Mouse (Mus musculus) midbrain, embryonic 14.5 days (tissue): ENCODE measurements around the gene Spata5. TPM values are rescaled to one million over a fixed set of nuclear protein-coding genes. Genes with fewer than 3 reads are reported as not detected.

ENCODE experiments used
- ATAC-seq: fragments of 200-750 bp; cut with Nextera tagmentation; 2 replicates; pipeline ENCODE4 v1.8.0; 2017; ENCODE audit warnings: moderate number of reproducible peaks, moderate library complexity; ENCODE audit not compliant: low FRiP score, low TSS enrichment
- DNase-seq: peaks from one replicate; pipeline ENCODE4 v3.0.0-alpha.2; 2015
- H3K27ac ChIP-seq: fragments of 300-500 bp; sonication (generic); replicated peaks from 2 replicates; pipeline ENCODE4 v1.5.1; 2014; ENCODE audit warnings: mild to moderate bottlenecking, low read depth, low read length, moderate library complexity
- H3K27me3 ChIP-seq: fragments of 300-500 bp; sonication (generic); 2 replicates; pipeline ENCODE4 v1.6.1; 2014; ENCODE audit warnings: low read length, control low read depth, mixed read lengths; ENCODE audit not compliant: control insufficient read depth, insufficient read depth
- H3K36me3 ChIP-seq: fragments of 300-500 bp; sonication (generic); 2 replicates; pipeline ENCODE4 v1.6.1; 2014; ENCODE audit warnings: low read length, control low read depth; ENCODE audit not compliant: control insufficient read depth, insufficient read depth
- H3K4me1 ChIP-seq: fragments of 300-500 bp; sonication (generic); 2 replicates; pipeline ENCODE4 v1.6.1; 2014; ENCODE audit warnings: mild to moderate bottlenecking, antibody characterized with exemption, low read length, control low read depth; ENCODE audit not compliant: control insufficient read depth, insufficient read depth
- H3K4me2 ChIP-seq: fragments of 300-500 bp; sonication (generic); 2 replicates; pipeline ENCODE4 v1.6.1; 2014; ENCODE audit warnings: mild to moderate bottlenecking, low read length, moderate library complexity
- H3K4me3 ChIP-seq: fragments of 300-500 bp; sonication (generic); replicated peaks from 2 replicates; pipeline ENCODE4 v1.5.1; 2014; ENCODE audit warnings: low read depth, low read length
- H3K9ac ChIP-seq: fragments of 300-500 bp; sonication (generic); replicated peaks from 2 replicates; pipeline ENCODE4 v1.6.1; 2014; ENCODE audit warnings: mild to moderate bottlenecking, low read length, moderate library complexity
- H3K9me3 ChIP-seq: fragments of 300-500 bp; sonication (generic); 2 replicates; pipeline ENCODE4 v1.6.1; 2016; ENCODE audit warnings: low read length, control low read depth, mixed read lengths; ENCODE audit not compliant: control insufficient read depth
- WGBS: fragments of 180-500 bp; shearing (Covaris S2); extraction: QIAGEN DNeasy Blood & Tissue Kit; methylation state at CpG from one replicate; pipeline ENCODE4 v1.1.7; 2014; 5-methylcytosine and 5-hydroxymethylcytosine counted together
- polyA plus RNA-seq: library from polyadenylated mRNA; unstranded; fragments of >200 nt; fragmentation: Nextera tagmentation; extraction: Ambion mirVana; gene quantifications from 2 replicates; pipeline ENCODE4 v1.2.1, GENCODE M21; 2014

Spata5 gene
- polyA plus RNA-seq, 1 experiment from 2014 or later: 38.3 TPM

DNA sequence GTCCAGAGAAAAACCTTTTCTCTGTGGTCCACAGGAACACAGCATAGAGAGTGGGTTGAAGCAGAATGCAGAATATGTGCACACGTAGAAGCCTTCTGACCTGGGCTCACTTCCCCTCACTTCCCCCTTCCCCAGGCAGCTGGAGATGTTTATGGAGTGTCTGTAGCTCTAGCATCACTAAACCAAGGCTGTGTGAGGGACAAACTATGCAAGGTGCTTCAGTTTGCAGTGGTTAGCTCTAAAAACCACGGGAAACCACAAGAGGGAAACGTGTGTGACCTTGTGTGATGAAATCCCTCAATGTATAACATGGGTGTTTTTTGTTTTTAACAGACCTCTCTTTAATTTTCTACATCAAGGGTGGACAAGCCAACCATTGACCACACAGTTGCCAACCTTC is 183.8 kb downstream of the Spata5 start:
- DNase-seq (no peak), ATAC-seq (no peak)
- Histone ChIP-seq H3K4me1 (peaks cover 3% of the 10 kb centered on the region; the same call in 1 of the 2 replicates), H3K27me3 (no peaks in the 10 kb centered on the region), H3K4me2 (no peak overlapping the region), H3K9me3 (no peaks in the 10 kb centered on the region), H3K27ac (no peak overlapping the region), H3K36me3 (no peaks in the 10 kb centered on the region), H3K9ac (no peak overlapping the region), H3K4me3 (no peak overlapping the region)
- 80% methylated on average over 3 of the region's 3 CpGs for WGBS

DNA sequence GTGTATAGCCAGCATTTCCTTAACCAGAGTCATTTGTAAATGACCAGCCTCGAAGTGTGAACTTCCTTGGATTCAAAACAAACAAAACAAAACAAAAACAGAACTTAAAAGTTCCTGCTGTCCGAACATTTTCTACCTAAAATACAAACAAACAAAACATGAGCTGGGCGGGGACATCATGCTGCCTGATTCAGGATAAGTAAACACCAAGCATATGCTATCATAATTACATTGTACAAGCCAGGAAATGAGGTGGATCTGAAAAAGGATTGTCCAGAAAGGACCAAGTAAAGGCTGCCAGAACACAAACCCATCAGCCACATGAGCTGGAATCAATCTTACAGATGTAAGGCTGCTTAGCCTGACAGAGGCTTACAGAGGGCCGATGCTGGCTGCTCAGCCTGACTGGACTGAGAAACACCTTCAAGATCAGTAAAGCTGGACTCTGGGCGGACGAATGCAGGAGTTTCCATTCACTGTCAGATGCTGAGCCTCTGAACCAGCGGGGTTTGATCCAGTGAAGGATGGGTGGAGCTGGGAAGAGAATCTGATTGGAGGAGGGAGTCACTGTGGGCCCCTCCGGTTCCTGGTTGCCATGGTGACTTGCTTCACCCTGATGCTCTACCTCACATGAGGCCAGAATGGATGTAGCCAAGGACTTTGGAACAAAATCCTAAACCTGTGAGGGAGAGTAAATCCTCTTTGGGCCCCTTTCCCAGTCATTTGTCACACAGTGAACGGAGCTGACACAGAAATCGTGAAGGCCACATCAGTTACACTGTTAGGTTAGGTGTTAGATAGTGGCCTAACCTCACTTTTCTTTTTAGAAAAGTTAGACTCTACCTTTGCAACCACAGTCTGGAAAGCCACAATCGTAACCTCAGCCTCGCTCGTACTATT is 185.5 kb downstream of the Spata5 start:
- Histone ChIP-seq H3K27me3 (no peaks in the 10 kb centered on the region), H3K9ac (no peak overlapping the region), H3K4me3 (no peak overlapping the region), H3K36me3 (no peaks in the 10 kb centered on the region), H3K4me2 (no peak overlapping the region), H3K9me3 (no peaks in the 10 kb centered on the region), H3K27ac (no peak overlapping the region), H3K4me1 (peaks cover 3% of the 10 kb centered on the region; the same call in 1 of the 2 replicates)
- WGBS: 46% methylated on average over 13 of the region's 13 CpGs
- 0 out of 2 replicates have a peak, but pooled peaks have one; percentile 24 for ATAC-seq
- peak; percentile 41 for DNase-seq

DNA sequence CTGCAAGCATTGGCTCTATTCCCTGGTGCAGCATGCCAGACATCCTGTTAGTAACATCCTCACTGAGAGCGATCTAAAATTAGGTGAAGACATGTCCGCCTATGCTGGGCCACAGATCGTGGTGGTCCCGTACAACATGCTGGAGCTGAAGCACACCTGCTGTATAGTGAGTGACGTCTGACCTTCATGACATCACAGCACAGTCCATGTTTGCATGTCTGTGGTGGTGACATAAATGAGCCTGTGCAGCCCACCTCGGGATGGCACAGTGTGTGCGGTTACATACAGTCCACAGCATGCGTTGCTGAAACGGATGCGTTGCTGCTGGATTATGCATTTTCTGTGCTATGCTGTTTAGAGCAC is 186.2 kb downstream of the Spata5 start:
- no peak overlapping the region for H3K9ac ChIP-seq
- no peaks in the 10 kb centered on the region for H3K36me3 ChIP-seq
- peak; percentile 37; the same call in 1 of the 2 replicates for ATAC-seq
- peaks cover 3% of the 10 kb centered on the region; the same call in 1 of the 2 replicates for H3K4me1 ChIP-seq
- no peak overlapping the region for H3K27ac ChIP-seq
- no peaks in the 10 kb centered on the region for H3K9me3 ChIP-seq
- H3K4me3 ChIP-seq: no peak overlapping the region
- H3K27me3 ChIP-seq: no peaks in the 10 kb centered on the region
- no peak for DNase-seq
- WGBS: 86% methylated on average over 10 of the region's 10 CpGs
- no peak overlapping the region for H3K4me2 ChIP-seq

DNA sequence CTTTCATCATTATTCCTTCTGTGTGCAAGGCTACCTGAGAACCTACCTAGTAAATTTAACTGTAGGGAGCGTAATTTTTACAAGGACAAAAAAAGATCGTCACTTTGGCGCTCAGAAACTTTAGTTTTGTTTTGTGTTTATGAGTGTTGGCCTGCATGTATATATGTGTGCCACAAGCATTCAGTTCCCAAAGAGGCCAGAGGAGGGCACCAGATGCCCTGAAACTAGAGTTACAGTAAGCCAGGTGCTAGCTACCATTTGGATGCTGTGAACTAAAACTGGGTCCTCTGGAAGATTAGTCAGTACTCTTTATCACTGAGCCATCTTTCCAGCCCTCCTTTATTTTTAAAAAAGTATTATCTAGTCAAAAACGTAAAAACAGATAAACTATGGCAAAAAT is 189.2 kb downstream of the Spata5 start:
- WGBS: 92% methylated on average over 4 of the region's 4 CpGs
- H3K27ac ChIP-seq: no peak overlapping the region
- H3K4me2 ChIP-seq: no peak overlapping the region
- peaks cover 3% of the 10 kb centered on the region; the same call in 1 of the 2 replicates for H3K4me1 ChIP-seq
- H3K36me3 ChIP-seq: no peaks in the 10 kb centered on the region
- H3K27me3 ChIP-seq: no peaks in the 10 kb centered on the region
- no peaks in the 10 kb centered on the region for H3K9me3 ChIP-seq
- H3K9ac ChIP-seq: no peak overlapping the region
- no peak for ATAC-seq
- no peak overlapping the region for H3K4me3 ChIP-seq
- DNase-seq: no peak

DNA sequence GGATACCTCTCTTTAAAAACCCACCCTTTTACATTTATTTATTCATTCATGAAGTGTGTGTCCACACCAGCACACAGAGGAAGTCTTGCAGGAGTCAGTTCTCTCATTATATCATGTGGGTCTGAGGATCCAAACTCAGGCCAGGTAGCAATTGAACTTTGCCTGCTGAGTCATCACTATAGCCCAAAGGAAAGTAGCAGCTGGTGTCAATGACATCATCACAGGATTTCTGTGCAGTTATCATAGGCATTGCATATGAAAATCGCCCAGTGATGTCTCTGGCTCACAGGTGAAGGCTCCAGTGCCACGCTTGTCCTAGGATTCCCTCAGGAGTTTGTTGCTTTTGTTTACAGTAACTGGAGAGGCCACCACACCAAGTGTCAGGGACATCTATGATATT is 191.0 kb downstream of the Spata5 start:
- WGBS: 92% methylated on average over 2 of the region's 2 CpGs
- Histone ChIP-seq H3K36me3 (no peaks in the 10 kb centered on the region), H3K4me2 (no peak overlapping the region), H3K4me3 (no peak overlapping the region), H3K27me3 (no peaks in the 10 kb centered on the region), H3K27ac (no peak overlapping the region), H3K9me3 (no peaks in the 10 kb centered on the region), H3K9ac (no peak overlapping the region), H3K4me1 (no peaks in the 10 kb centered on the region)
- ATAC-seq: no peak
- no peak for DNase-seq

DNA sequence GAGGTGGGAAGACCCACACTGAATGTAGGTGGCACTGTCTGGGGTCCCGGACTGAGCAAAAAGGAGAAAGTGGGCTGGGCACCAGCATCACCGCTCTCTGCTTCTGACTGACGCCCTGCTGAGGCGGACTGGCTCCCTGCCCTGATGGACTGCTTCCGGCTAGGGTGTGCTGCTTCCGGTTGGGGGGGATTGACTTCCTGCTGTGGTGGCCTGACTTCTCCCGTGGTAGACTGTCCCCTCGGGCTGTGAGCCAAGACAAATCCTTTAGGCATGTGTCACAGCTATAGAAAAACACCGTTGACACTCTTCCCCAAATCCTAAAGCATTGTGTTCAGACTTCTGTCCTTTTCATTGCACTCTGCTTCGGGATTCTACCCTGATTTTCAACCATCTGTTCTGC is 194.0 kb downstream of the Spata5 start:
- H3K9me3 ChIP-seq: no peaks in the 10 kb centered on the region
- H3K4me1 ChIP-seq: no peaks in the 10 kb centered on the region
- DNase-seq (no peak), ATAC-seq (no peak)
- no peak overlapping the region for H3K9ac ChIP-seq
- H3K4me2 ChIP-seq: no peak overlapping the region
- WGBS: 51% methylated on average over 10 of the region's 10 CpGs
- no peaks in the 10 kb centered on the region for H3K36me3 ChIP-seq
- H3K27me3 ChIP-seq: no peaks in the 10 kb centered on the region
- H3K27ac ChIP-seq: no peak overlapping the region
- H3K4me3 ChIP-seq: no peak overlapping the region

DNA sequence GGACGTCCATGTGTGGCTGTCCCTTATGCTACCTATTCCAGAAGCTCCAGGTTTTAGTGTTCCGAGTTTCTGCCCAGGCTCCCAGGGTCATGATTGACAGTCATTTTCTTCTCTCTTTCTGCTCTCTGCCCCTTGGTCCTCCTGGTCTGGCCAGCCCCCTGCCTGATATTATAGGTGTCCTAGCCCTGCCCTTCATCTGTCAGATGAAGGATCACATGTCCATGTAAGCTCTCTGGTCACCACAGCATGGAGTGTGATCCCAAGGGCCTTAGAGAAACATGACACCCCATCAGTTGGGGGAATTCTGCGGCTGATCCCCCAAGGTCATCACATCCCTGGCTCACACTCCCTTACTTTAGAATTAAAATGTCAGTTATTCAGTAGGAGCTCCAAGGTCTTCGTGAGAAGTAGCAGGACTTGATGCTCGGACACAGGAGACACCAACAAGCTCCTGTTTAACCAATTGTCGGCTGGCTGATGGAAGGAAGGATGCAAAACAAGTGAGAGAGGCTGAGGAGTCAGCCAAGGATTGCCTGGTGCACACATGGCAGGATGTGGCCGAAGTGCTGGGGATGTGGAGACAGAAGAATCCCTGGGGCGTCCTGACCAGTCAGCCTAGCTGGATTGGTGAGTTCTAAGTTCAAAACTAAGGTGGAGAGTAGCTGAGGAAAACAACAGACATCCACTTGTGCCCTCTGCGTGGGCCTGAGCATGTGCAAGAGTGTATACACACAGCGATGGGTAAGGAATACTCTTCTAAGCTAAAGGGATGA is 195.4 kb downstream of the Spata5 start:
- ATAC-seq: no peak
- no peak overlapping the region for H3K4me2 ChIP-seq

DNA sequence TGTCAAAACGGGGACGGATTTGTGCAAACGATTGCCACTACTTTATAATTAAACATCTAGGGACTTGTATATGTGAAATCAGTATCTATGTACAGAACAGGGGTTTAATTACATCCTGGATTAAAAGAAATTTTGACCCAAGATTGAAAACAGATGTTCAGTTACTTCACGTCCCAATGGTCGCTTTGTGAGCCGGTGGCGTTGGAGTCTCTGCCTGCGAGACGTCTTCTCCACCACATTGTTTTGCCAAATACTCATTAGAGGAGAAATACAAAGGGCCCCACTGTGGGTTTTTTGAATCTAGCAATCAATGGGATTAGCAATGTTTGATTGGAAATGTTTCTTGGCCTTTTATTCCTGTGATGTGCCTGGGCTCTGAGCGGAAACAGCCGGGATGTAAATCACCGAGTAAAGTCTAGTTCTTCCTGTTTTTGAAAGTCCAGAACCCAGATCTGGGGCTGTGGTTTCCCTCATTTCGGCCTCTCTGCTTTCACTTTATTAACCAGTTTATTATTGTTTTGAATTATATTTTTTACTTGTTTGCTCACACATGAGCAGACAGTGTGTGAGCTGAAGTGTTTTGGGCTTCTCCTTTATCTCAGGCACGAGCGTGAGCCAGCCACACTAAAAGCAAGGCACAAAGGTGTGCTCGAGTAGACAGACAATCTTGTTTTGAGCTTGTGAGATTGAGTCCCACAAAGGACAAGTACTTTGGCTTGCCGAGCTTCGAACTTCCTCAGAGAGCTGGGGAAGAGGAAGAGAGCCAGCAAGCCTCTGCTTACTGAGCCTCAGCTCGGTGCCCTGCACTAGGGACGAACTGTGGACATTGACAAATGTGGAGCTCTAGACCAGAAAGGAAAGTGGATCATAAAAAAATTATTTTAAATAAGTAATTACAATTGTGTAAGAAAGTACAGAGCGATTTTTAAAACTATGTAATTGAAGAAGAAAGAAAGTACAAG is 197.2 kb downstream of the Spata5 start:
- 68% methylated on average over 21 of the region's 21 CpGs for WGBS
- DNase-seq (no peak), ATAC-seq (no peak)
- Histone ChIP-seq H3K27ac (no peak overlapping the region), H3K36me3 (no peaks in the 10 kb centered on the region), H3K9me3 (no peaks in the 10 kb centered on the region), H3K27me3 (no peaks in the 10 kb centered on the region), H3K4me1 (no peaks in the 10 kb centered on the region), H3K9ac (no peak overlapping the region), H3K4me2 (no peak overlapping the region), H3K4me3 (no peak overlapping the region)

More for the DNA sequence above, 195.4 kb downstream of the Spata5 start:
- no peaks in the 10 kb centered on the region for H3K9me3 ChIP-seq
- H3K27ac ChIP-seq: no peak overlapping the region
- H3K27me3 ChIP-seq: no peaks in the 10 kb centered on the region
- WGBS: 83% methylated on average over 10 of the region's 10 CpGs
- H3K4me3 ChIP-seq: no peak overlapping the region
- no peaks in the 10 kb centered on the region for H3K36me3 ChIP-seq
- no peak for DNase-seq
- H3K9ac ChIP-seq: no peak overlapping the region
- no peaks in the 10 kb centered on the region for H3K4me1 ChIP-seq
